Mouse (Mus musculus) MEL (cell line): ENCODE data around the gene Il6ra. TPM values are rescaled to one million over a fixed set of nuclear protein-coding genes. Genes with fewer than 3 reads are reported as not detected.

Experiments used
- DNase-seq: peaks from one replicate; pipeline ENCODE4 v3.0.0; 2011; ENCODE audit warnings: low read depth, low spot score
- H3K27ac ChIP-seq: 2 replicates; pipeline ENCODE4 v1.5.1; 2012; ENCODE audit warnings: low read depth, mild to moderate bottlenecking, control low read depth, low read length, moderate library complexity; ENCODE audit not compliant: control insufficient read depth
- H3K27me3 ChIP-seq, 2 experiments: fragments of 150-350 bp in 1 of 2; sonication (generic) in 1 of 2; 2 replicates each; pipeline ENCODE4 v1.6.1; 2012; ENCODE audit warnings: low read length in 2 of 2, mild to moderate bottlenecking in 2 of 2, improper control_type of control experiment in 1 of 2, moderate library complexity in 1 of 2; ENCODE audit not compliant: insufficient read depth in 2 of 2, control insufficient read depth in 1 of 2
- H3K36me3 ChIP-seq, 2 experiments: 2 replicates each; pipeline ENCODE4 v1.6.1; 2012 to 2014; ENCODE audit warnings: low read length in 2 of 2, improper control_type of control experiment in 1 of 2, inconsistent platforms in 1 of 2, mild to moderate bottlenecking in 1 of 2; ENCODE audit not compliant: insufficient read depth in 2 of 2, control insufficient read depth in 1 of 2
- H3K4me1 ChIP-seq, 2 experiments: fragments of 150-350 bp in 1 of 2; sonication (generic) in 1 of 2; 2 replicates each; pipeline ENCODE4 v1.6.1; 2012; ENCODE audit warnings: low read length in 2 of 2, improper control_type of control experiment in 1 of 2, mild to moderate bottlenecking in 1 of 2; ENCODE audit not compliant: insufficient read depth in 2 of 2, control insufficient read depth in 1 of 2
- H3K4me3 ChIP-seq, 2 experiments: fragments of 150-350 bp in 1 of 2; sonication (generic) in 1 of 2; 2 replicates each; pipeline ENCODE4 v1.5.1; 2012; ENCODE audit warnings: low read depth in 2 of 2, low read length in 2 of 2, mild to moderate bottlenecking in 2 of 2, moderate library complexity in 2 of 2, control low read depth in 1 of 2, improper control_type of control experiment in 1 of 2; ENCODE audit not compliant: control insufficient read depth in 1 of 2, insufficient read depth in 1 of 2
- H3K79me2 ChIP-seq: 2 replicates; pipeline ENCODE4 v1.6.1; 2012; ENCODE audit warnings: mild to moderate bottlenecking, low read length, moderate library complexity; ENCODE audit not compliant: control insufficient read depth, poor library complexity, insufficient read depth
- H3K9ac ChIP-seq: 2 replicates; pipeline ENCODE4 v1.6.1; 2012; ENCODE audit warnings: low read depth, mild to moderate bottlenecking, control low read depth, low read length, moderate library complexity; ENCODE audit not compliant: control insufficient read depth, poor library complexity, severe bottlenecking
- H3K9me3 ChIP-seq: fragments of 150-350 bp; sonication (generic); replicated peaks from 2 replicates; pipeline ENCODE4 v1.6.1; 2012; ENCODE audit warnings: mild to moderate bottlenecking, low read length, improper control_type of control experiment, moderate library complexity; ENCODE audit not compliant: insufficient read depth
- CTCF ChIP-seq, 3 experiments: IDR thresholded peaks in 2 of 3; conservative IDR thresholded peaks in 1 of 3; 2 replicates each; pipeline ENCODE4 v1.5.1; 2011 to 2012; ENCODE audit warnings: low read length in 3 of 3, low read depth in 2 of 3, mild to moderate bottlenecking in 2 of 3, improper control_type of control experiment in 1 of 3, inconsistent platforms in 1 of 3, mixed read lengths in 1 of 3, moderate library complexity in 1 of 3; ENCODE audit not compliant: control insufficient read depth in 1 of 3, insufficient read depth in 1 of 3, poor library complexity in 1 of 3, severe bottlenecking in 1 of 3
- E2F4 ChIP-seq: IDR thresholded peaks from 2 replicates; pipeline ENCODE4 v1.6.1; 2011; ENCODE audit warnings: low read depth, low read length, improper control_type of control experiment, borderline replicate concordance
- ELF1 ChIP-seq: IDR thresholded peaks from 2 replicates; pipeline ENCODE4 v1.6.1; 2014; ENCODE audit warnings: low read depth, mild to moderate bottlenecking, inconsistent platforms, low read length, improper control_type of control experiment, moderate library complexity
- EP300 ChIP-seq, 2 experiments: IDR thresholded peaks; 2 replicates each; pipeline ENCODE4 v1.6.1; 2011; ENCODE audit warnings: improper control_type of control experiment in 2 of 2, low read length in 2 of 2, low read depth in 1 of 2, mild to moderate bottlenecking in 1 of 2
- ETS1 ChIP-seq: IDR thresholded peaks from 2 replicates; pipeline ENCODE4 v1.6.1; 2012; ENCODE audit warnings: low read depth, mild to moderate bottlenecking, inconsistent platforms, low read length, improper control_type of control experiment, moderate library complexity
- GATA1 ChIP-seq: IDR thresholded peaks from 2 replicates; pipeline ENCODE4 v1.6.1; 2011; ENCODE audit warnings: low read depth, low read length, improper control_type of control experiment
- HCFC1 ChIP-seq: IDR thresholded peaks from 2 replicates; pipeline ENCODE4 v1.6.1; 2012; ENCODE audit warnings: low read depth, mild to moderate bottlenecking, inconsistent platforms, low read length, improper control_type of control experiment, moderate library complexity
- JUND ChIP-seq: IDR thresholded peaks from 2 replicates; pipeline ENCODE4 v1.6.1; 2011; ENCODE audit warnings: low read depth, mild to moderate bottlenecking, improper control_type of control experiment, low read length
- KAT2A ChIP-seq: conservative IDR thresholded peaks from 2 replicates; pipeline ENCODE4 v1.6.1; 2012; ENCODE audit warnings: low read depth, low read length, improper control_type of control experiment, inconsistent platforms
- MAFK ChIP-seq: IDR thresholded peaks from 2 replicates; pipeline ENCODE4 v1.6.1; 2011; ENCODE audit warnings: low read depth, mild to moderate bottlenecking, low read length, improper control_type of control experiment, borderline replicate concordance
- MAX ChIP-seq: IDR thresholded peaks from 2 replicates; pipeline ENCODE4 v1.6.1; 2011; ENCODE audit warnings: low read length, improper control_type of control experiment
- MAZ ChIP-seq: IDR thresholded peaks from 2 replicates; pipeline ENCODE4 v1.6.1; 2012; ENCODE audit warnings: low read depth, mild to moderate bottlenecking, inconsistent platforms, low read length, improper control_type of control experiment
- MEF2A ChIP-seq: IDR thresholded peaks from 2 replicates; pipeline ENCODE4 v1.6.1; 2014; ENCODE audit warnings: low read depth, mild to moderate bottlenecking, inconsistent platforms, low read length, improper control_type of control experiment; ENCODE audit not compliant: poor library complexity, insufficient replicate concordance, severe bottlenecking; ENCODE audit errors: extremely low read depth
- MYC ChIP-seq: IDR thresholded peaks from 2 replicates; pipeline ENCODE4 v1.6.1; 2011; ENCODE audit warnings: low read depth, mild to moderate bottlenecking, low read length, improper control_type of control experiment, moderate library complexity
- NRF1 ChIP-seq: IDR thresholded peaks from 2 replicates; pipeline ENCODE4 v1.6.1; 2014; ENCODE audit warnings: low read depth, mild to moderate bottlenecking, inconsistent platforms, low read length, improper control_type of control experiment, moderate library complexity; ENCODE audit not compliant: poor library complexity, insufficient read depth, severe bottlenecking
- POLR2A ChIP-seq, 2 experiments: IDR thresholded peaks; 2 replicates each; pipeline ENCODE4 v1.6.1; 2011 to 2012; ENCODE audit warnings: low read length in 2 of 2, mild to moderate bottlenecking in 2 of 2, control low read depth in 1 of 2, improper control_type of control experiment in 1 of 2, low read depth in 1 of 2, moderate library complexity in 1 of 2; ENCODE audit not compliant: control insufficient read depth in 1 of 2, insufficient read depth in 1 of 2, poor library complexity in 1 of 2
- POLR2AphosphoS5 ChIP-seq: IDR thresholded peaks from 2 replicates; pipeline ENCODE4 v1.6.1; 2012; ENCODE audit warnings: low read depth, borderline replicate concordance, mild to moderate bottlenecking, inconsistent platforms, low read length, moderate library complexity, mixed read lengths
- RCOR1 ChIP-seq: IDR thresholded peaks from 2 replicates; pipeline ENCODE4 v1.6.1; 2012; ENCODE audit warnings: low read depth, mild to moderate bottlenecking, inconsistent platforms, low read length, improper control_type of control experiment
- TAL1 ChIP-seq: IDR thresholded peaks from 2 replicates; pipeline ENCODE4 v1.6.1; 2012; ENCODE audit warnings: mild to moderate bottlenecking, inconsistent platforms, low read length, moderate library complexity, mixed read lengths
- TBP ChIP-seq: IDR thresholded peaks from 2 replicates; pipeline ENCODE4 v1.8.0; 2011; ENCODE audit warnings: low read depth, low read length, improper control_type of control experiment
- TCF12 ChIP-seq: IDR thresholded peaks from 2 replicates; pipeline ENCODE4 v1.6.1; 2014; ENCODE audit warnings: low read depth, mild to moderate bottlenecking, inconsistent platforms, low read length, improper control_type of control experiment, moderate library complexity
- ZKSCAN1 ChIP-seq: IDR thresholded peaks from 2 replicates; pipeline ENCODE4 v1.6.1; 2012; ENCODE audit warnings: low read depth, mild to moderate bottlenecking, inconsistent platforms, low read length, improper control_type of control experiment, moderate library complexity
- ZNF384 ChIP-seq: IDR thresholded peaks from 2 replicates; pipeline ENCODE4 v1.6.1; 2012; ENCODE audit warnings: low read depth, mild to moderate bottlenecking, inconsistent platforms, low read length, improper control_type of control experiment
- polyA plus RNA-seq, 2 experiments: library from polyadenylated mRNA; stranded (reverse) in 1 of 2; unstranded in 1 of 2; fragments of >175 nt in 1 of 2; fragments of >200 nt in 1 of 2; gene quantifications; 2 replicates each; pipeline versions ENCODE4 v1.2.1 to v1.2.4; 2012; ENCODE audit warnings: low replicate concordance in 2 of 2, low read depth in 1 of 2; ENCODE audit not compliant: insufficient read length in 2 of 2, insufficient read depth in 1 of 2, missing spikeins in 1 of 2
- total RNA-seq: library from RNA; depleted of rRNA; stranded (reverse); fragments of 300-350 nt; gene quantifications from 2 replicates; pipeline ENCODE4 v1.2.3, GENCODE M21; 2012

Il6ra gene
- total and polyA plus RNA-seq, 3 experiments, result 0.15 to 3.4 TPM; not detected in 1

DNA sequence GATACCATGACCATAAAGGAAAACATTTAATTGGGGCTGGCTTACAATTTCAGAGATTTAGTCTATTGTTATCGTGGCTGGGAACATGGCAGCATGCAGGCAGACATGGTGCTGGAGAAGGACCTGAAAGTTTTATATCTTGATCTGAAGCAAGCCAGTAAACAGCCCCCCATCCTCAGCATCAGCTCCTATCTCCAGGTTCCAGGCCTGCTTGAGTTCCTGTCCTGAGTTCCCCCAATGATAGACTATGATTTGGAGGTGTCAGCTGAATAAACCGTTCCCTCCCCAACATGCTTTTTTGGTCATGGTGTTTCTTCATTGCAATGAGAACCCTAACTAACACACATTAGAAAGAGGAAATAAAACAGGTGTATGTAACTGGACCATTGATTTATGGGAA lies 19.9 kb upstream of the Il6ra start:
- TF ChIP-seq KAT2A (0 out of 2 replicates have a peak, but pooled peaks have one; percentile 19), E2F4 (no peak), ETS1 (peak; percentile 39; the same call in 1 of the 2 replicates), EP300 (IDR thresholded peaks at IDR 0.05; ENCODE audit: low read depth in 1 of 2, low read length in 2 of 2) (peak; percentile 57 to 79), MAZ (0 out of 2 replicates have a peak, but pooled peaks have one; percentile 39), MYC (0 out of 2 replicates have a peak, but pooled peaks have one; percentile 45), RCOR1 (peak; percentile 76; the same call in 1 of the 2 replicates), TAL1 (peak; percentile 66), HCFC1 (no peak), MEF2A (no peak), JUND (no peak), MAX (peak; percentile 26; the same call in 1 of the 2 replicates), GATA1 (peak; percentile 50; the same call in 1 of the 2 replicates), TCF12 (peak; percentile 78), ZKSCAN1 (no peak), NRF1 (no peak)
- Histone ChIP-seq H3K9me3 (no peaks in the 10 kb centered on the region), H3K4me3 (no peak overlapping the region), H3K79me2 (no peaks in the 10 kb centered on the region), H3K36me3 (no peaks in the 10 kb centered on the region), H3K9ac (no peak overlapping the region), H3K27ac (no peak overlapping the region), H3K4me1 (no peaks in the 10 kb centered on the region), H3K27me3 (no peaks in the 10 kb centered on the region)
- peak; percentile 64 for DNase-seq

- Histone ChIP-seq H3K36me3 (no peaks in the 10 kb centered on the region), H3K27me3 (peaks cover 0 to 3% of the 10 kb centered on the region in 2 experiments; a peak in 1 of 4 replicates), H3K4me1 (no peaks in the 10 kb centered on the region), H3K79me2 (no peaks in the 10 kb centered on the region), H3K9ac (no peak overlapping the region), H3K4me3 (no peak overlapping the region), H3K27ac (no peak overlapping the region), H3K9me3 (no peaks in the 10 kb centered on the region)
- no peak for DNase-seq
- TF ChIP-seq ETS1 (no peak), MAX (no peak), ZNF384 (no peak), POLR2A (IDR thresholded peaks at IDR 0.05; ENCODE audit: control insufficient read depth in 1 of 2, insufficient read depth in 1 of 2, low read depth in 1 of 2, low read length in 2 of 2, poor library complexity in 1 of 2) (no peak), TBP (no peak), MAFK (no peak), ELF1 (no peak), CTCF (IDR thresholded peaks at IDR 0.05 in 2 of 3, conservative IDR thresholded peaks at IDR 0.05 in 1 of 3; ENCODE audit: control insufficient read depth in 1 of 3, insufficient read depth in 1 of 3, low read depth in 2 of 3, low read length in 3 of 3, poor library complexity in 1 of 3, severe bottlenecking in 1 of 3) (no peak), RCOR1 (no peak), POLR2AphosphoS5 (no peak), NRF1 (no peak)
Observed at GRCm38 (mm10) chr3:89928956-89929355, 16.0 kb upstream of the Il6ra start.
